Mouse (Mus musculus): ENCODE results near the gene Ccr7.

The Ccr7 gene

GRCm38 (mm10) chr11:99141600-99141999, 13.3 kb downstream of the Ccr7 start:
- in situ Hi-C loops (cut with MboI, MseI) = no loop called here

- in situ Hi-C loops (cut with MboI, MseI) = loop anchor here in 1 of 2 experiments (10.0 kb wide), 1 partner anchor 674 kb away; no protein-coding TSS in a partner anchor
Observed at GRCm38 (mm10) chr11:99138976-99139375, 15.9 kb downstream of the Ccr7 start.

GRCm38 (mm10) chr11:99137385-99137784, 17.5 kb downstream of the Ccr7 start:
- in situ Hi-C loops (cut with MboI, MseI) = loop anchor here in 1 of 2 experiments (10.0 kb wide), 1 partner anchor 673 kb away; no protein-coding TSS in a partner anchor

- in situ Hi-C loops (cut with MboI, MseI) = loop anchor here in 1 of 2 experiments (10.0 kb wide), 1 partner anchor 672 kb away; no protein-coding TSS in a partner anchor
Observed at GRCm38 (mm10) chr11:99136961-99137360, 17.9 kb downstream of the Ccr7 start.

GRCm38 (mm10) chr11:99136361-99136760, 18.5 kb downstream of the Ccr7 start:
- in situ Hi-C loops (cut with MboI, MseI) = loop anchor here in 1 of 2 experiments (10.0 kb wide), 1 partner anchor 672 kb away; no protein-coding TSS in a partner anchor

GRCm38 (mm10) chr11:99135047-99135440, 19.8 kb downstream of the Ccr7 start:
- in situ Hi-C loops (cut with MboI, MseI) = loop anchor here in 1 of 2 experiments (10.0 kb wide), 1 partner anchor 670 kb away; no protein-coding TSS in a partner anchor

- in situ Hi-C loops (cut with MboI, MseI) = loop anchor here in 1 of 2 experiments (10.0 kb wide), 1 partner anchor 670 kb away; no protein-coding TSS in a partner anchor
Observed at GRCm38 (mm10) chr11:99134266-99135046, 20.4 kb downstream of the Ccr7 start.

- in situ Hi-C loops (cut with MboI, MseI) = loop anchor here in 1 of 2 experiments (10.0 kb wide), 1 partner anchor 669 kb away; no protein-coding TSS in a partner anchor
Observed at GRCm38 (mm10) chr11:99133285-99133897, 21.5 kb downstream of the Ccr7 start.

- in situ Hi-C loops (cut with MboI, MseI) = loop anchor here in 1 of 2 experiments (10.0 kb wide), 1 partner anchor 667 kb away; no protein-coding TSS in a partner anchor
Observed at GRCm38 (mm10) chr11:99132091-99132730, 22.7 kb downstream of the Ccr7 start.

- in situ Hi-C loops (cut with MboI, MseI) = loop anchor here in 1 of 2 experiments (10.0 kb wide), 1 partner anchor 667 kb away; no protein-coding TSS in a partner anchor
Observed at GRCm38 (mm10) chr11:99131463-99131840, 23.4 kb downstream of the Ccr7 start.

GRCm38 (mm10) chr11:99130736-99131462, 24.0 kb downstream of the Ccr7 start:
- in situ Hi-C loops (cut with MboI, MseI) = loop anchor here in 1 of 2 experiments (10.0 kb wide), 1 partner anchor 666 kb away; no protein-coding TSS in a partner anchor

GRCm38 (mm10) chr11:99129287-99129686, 25.6 kb downstream of the Ccr7 start:
- in situ Hi-C loops (cut with MboI, MseI) = no loop called here

- in situ Hi-C loops (cut with MboI, MseI) = no loop called here
Observed at GRCm38 (mm10) chr11:99127785-99128682, 26.8 kb downstream of the Ccr7 start.

- in situ Hi-C loops (cut with MboI, MseI) = no loop called here
Observed at GRCm38 (mm10) chr11:99126482-99127253, 28.2 kb downstream of the Ccr7 start.

- in situ Hi-C loops (cut with MboI, MseI) = loop anchor here in 1 of 2 experiments (5.0 kb wide), 1 partner anchor 82 kb away; the partner anchor contains the start of gene Igfbp4
Observed at GRCm38 (mm10) chr11:99124635-99125029, 30.2 kb downstream of the Ccr7 start.

- in situ Hi-C loops (cut with MboI, MseI) = loop anchor here in 1 of 2 experiments (5.0 kb wide), 1 partner anchor 82 kb away; the partner anchor contains the start of gene Igfbp4
Observed at GRCm38 (mm10) chr11:99123977-99124634, 30.8 kb downstream of the Ccr7 start.

GRCm38 (mm10) chr11:99122703-99123102, 32.2 kb downstream of the Ccr7 start:
- in situ Hi-C loops (cut with MboI, MseI) = loop anchor here in 1 of 2 experiments (5.0 kb wide), 1 partner anchor 80 kb away; the partner anchor contains the start of gene Igfbp4

GRCm38 (mm10) chr11:99121218-99121631, 33.7 kb downstream of the Ccr7 start:
- in situ Hi-C loops (cut with MboI, MseI) = loop anchor here in 1 of 2 experiments (5.0 kb wide), 1 partner anchor 79 kb away; the partner anchor contains the start of gene Igfbp4
